9 mouse cellular contexts compared by ENCODE assay signal in the genomic region with DNA sequence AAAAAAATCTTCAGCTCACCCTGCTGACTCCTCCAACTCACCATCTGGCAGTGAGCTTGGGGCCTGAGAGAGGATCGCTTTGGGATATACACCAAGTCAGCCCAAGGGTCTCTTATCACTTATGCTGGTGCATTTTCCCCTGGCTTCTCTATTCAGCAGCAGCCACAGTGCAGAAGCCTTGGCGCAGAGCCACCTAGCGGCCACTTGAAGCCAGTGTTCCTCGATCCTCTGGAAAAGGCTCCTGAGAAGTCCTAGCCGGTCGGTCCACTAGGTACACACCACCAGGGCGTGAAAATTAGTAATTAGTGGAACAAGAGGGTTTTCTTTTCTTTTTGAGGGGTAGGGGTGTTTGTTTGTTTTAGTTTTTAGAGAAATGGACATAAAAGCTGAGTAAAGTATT. TPM values are rescaled to one million over a fixed set of nuclear protein-coding genes. Genes with fewer than 3 reads are reported as not detected.
DNase-seq lines count a peak whose midpoint lies in the region; ATAC-seq and TF ChIP-seq lines count a peak whose summit lies in the region.
"Had no signal": no experiment of that assay in that cellular context is flagged by ENCODE, and none has a peak within 500 bp of the region (broad histone marks: within the 10 kb centered on the region; RNA-seq: fewer than 3 reads in every experiment).

No protein-coding gene starts in this region.

- in situ Hi-C loops in Patski (cut with MboI; ENCODE audit: low pct_unique_long_range_greater_than_20kb), result loop anchor here (5.0 kb wide), 1 partner anchor 71 kb away; a partner anchor contains a TSS

- ATAC-seq in Patski, result peak; percentile 93
- peak; percentile 99 for ATAC-seq in frontal cortex, adult (ENCODE audit: low TSS enrichment)
- ATAC-seq in hindbrain, embryonic 16.5 days, result peak; percentile 91
- ATAC-seq in megakaryocyte, adult 5-6 weeks (ENCODE audit: poor library complexity, severe bottlenecking), result peak; percentile 27; the same call in 1 of the 2 replicates

- no peak overlapping the region for H3K4me2 ChIP-seq in hindbrain, embryonic 16.5 days (ENCODE audit: low read length)

- peaks cover 2% of the 10 kb centered on the region for H3K27me3 ChIP-seq in Patski
- no peaks in the 10 kb centered on the region for H3K27me3 ChIP-seq in hindbrain, embryonic 16.5 days (replicated peaks; ENCODE audit: control insufficient read depth, insufficient read depth, low read length)

- H3K27ac ChIP-seq in hindbrain, embryonic 16.5 days (ENCODE audit: low read depth, low read length), result no peak overlapping the region

- CTCF ChIA-PET in Patski (lab: Charles Lee), result interaction anchor here (0.8 to 9.0 kb wide), 11 partner anchors 13 to 848 kb away, joined by 3 to 75 read pairs (median 7); a partner anchor contains a TSS

- no peak overlapping the region; the same call in 1 of the 2 replicates for H3K9ac ChIP-seq in hindbrain, embryonic 16.5 days (ENCODE audit: low read depth, low read length)

- DNase-seq in Patski (ENCODE audit: low read depth, low spot score) (no peak), MN1 (ENCODE audit: low spot score) (no peak)
- peak; percentile 57 to 58 for DNase-seq in cerebellum, adult 18-20 months
- peak; percentile 48 for DNase-seq in layer of hippocampus, postnatal 36 days
- peak; percentile 70 for DNase-seq in right cerebral cortex, postnatal 25 days

- peak; percentile 98 for TF ChIP-seq CTCF in Patski (IDR thresholded peaks at IDR 0.05)

- H3K4me3 ChIP-seq in hindbrain, embryonic 16.5 days (ENCODE audit: low read length), result no peak overlapping the region

- H3K9me3 ChIP-seq in hindbrain, embryonic 16.5 days (ENCODE audit: control insufficient read depth, low read length), result no peaks in the 10 kb centered on the region

- POLR2A ChIA-PET in Patski (lab: Charles Lee), result no interaction called here

- no peaks in the 10 kb centered on the region for H3K36me3 ChIP-seq in hindbrain, embryonic 16.5 days (ENCODE audit: control insufficient read depth, insufficient read depth, low read length)

- no peaks in the 10 kb centered on the region for H3K4me1 ChIP-seq in hindbrain, embryonic 16.5 days (ENCODE audit: control insufficient read depth, insufficient read depth, low read depth, low read length)

- WGBS in hindbrain, embryonic 16.5 days, result 8% methylated on average over 7 of the region's 7 CpGs

RNA-seq across cellular contexts. Expression of a gene that starts 6.7 kb away (rescaled TPM):
- polyA plus RNA-seq in Patski (2021), result not detected
- not detected in 2 replicates for polyA plus RNA-seq in hindbrain, embryonic 16.5 days (2015; fragmentation: Nextera tagmentation; extraction: Ambion mirVana)
- not detected for total RNA-seq in layer of hippocampus, postnatal 36 days (2021)
- total RNA-seq in megakaryocyte, adult 5-6 weeks (2015), result not detected in 2 replicates
- total RNA-seq in megakaryocyte, adult 5-6 weeks (2017), result not detected in 2 replicates
- total RNA-seq: gastrocnemius, adult 8-10 months had no signal

RNA-seq across cellular contexts. Expression of a gene that starts 16.8 kb away (rescaled TPM):
- polyA plus RNA-seq in Patski (2021), result 0.31 TPM
- 2.1 and 2.3 TPM in 2 replicates for polyA plus RNA-seq in hindbrain, embryonic 16.5 days (2015; fragmentation: Nextera tagmentation; extraction: Ambion mirVana)
- not detected for total RNA-seq in layer of hippocampus, postnatal 36 days (2021)
- total RNA-seq in megakaryocyte, adult 5-6 weeks (2015), result not detected in 2 replicates
- total RNA-seq in megakaryocyte, adult 5-6 weeks (2017), result not detected in 2 replicates
- total RNA-seq: gastrocnemius, adult 8-10 months had no signal

RNA-seq across cellular contexts. Expression of a gene that starts 20.2 kb away (rescaled TPM):
- polyA plus RNA-seq in Patski (2021), result not detected
- not detected in 2 replicates for polyA plus RNA-seq in hindbrain, embryonic 16.5 days (2015; fragmentation: Nextera tagmentation; extraction: Ambion mirVana)
- not detected for total RNA-seq in layer of hippocampus, postnatal 36 days (2021)
- not detected in 2 replicates for total RNA-seq in megakaryocyte, adult 5-6 weeks (2015)
- not detected in 2 replicates for total RNA-seq in megakaryocyte, adult 5-6 weeks (2017)
- total RNA-seq: gastrocnemius, adult 8-10 months had no signal

RNA-seq across cellular contexts. Expression of a gene that starts 31.8 kb away (rescaled TPM):
- not detected for polyA plus RNA-seq in Patski (2021)
- polyA plus RNA-seq in hindbrain, embryonic 16.5 days (2015; fragmentation: Nextera tagmentation; extraction: Ambion mirVana), result not detected in 2 replicates
- total RNA-seq in layer of hippocampus, postnatal 36 days (2021), result not detected
- not detected in 2 replicates for total RNA-seq in megakaryocyte, adult 5-6 weeks (2015)
- total RNA-seq in megakaryocyte, adult 5-6 weeks (2017), result not detected in 2 replicates
- total RNA-seq: gastrocnemius, adult 8-10 months had no signal

RNA-seq across cellular contexts. Expression of a gene that starts 41.5 kb away (rescaled TPM):
- polyA plus RNA-seq in Patski (2021), result 1.1 TPM
- not detected in 2 replicates for polyA plus RNA-seq in hindbrain, embryonic 16.5 days (2015; fragmentation: Nextera tagmentation; extraction: Ambion mirVana)
- total RNA-seq in layer of hippocampus, postnatal 36 days (2021), result not detected
- total RNA-seq in megakaryocyte, adult 5-6 weeks (2015), result not detected in 2 replicates
- not detected in 2 replicates for total RNA-seq in megakaryocyte, adult 5-6 weeks (2017)
- total RNA-seq: gastrocnemius, adult 8-10 months had no signal

Comparison
In these comparisons a context has a peak if more than half of its experiments do, and no peak if none do; other contexts are left out.
1. ATAC-seq: peak in every context shown above with its lines; median percentile 99 in frontal cortex, adult; 93 in Patski; 91 in hindbrain, embryonic 16.5 days; 27 in megakaryocyte, adult 5-6 weeks.
2. DNase-seq: peak in cerebellum, adult 18-20 months (2 of 2), layer of hippocampus, postnatal 36 days (2 of 2) and right cerebral cortex, postnatal 25 days (single experiment); none in Patski (single experiment) and MN1 (single experiment).